Mouse (Mus musculus): Measurements from ENCODE around the gene Ctnnb1. TPM values are rescaled to one million over a fixed set of nuclear protein-coding genes. Genes with fewer than 3 reads are reported as not detected.

Gene Ctnnb1
- polyA plus RNA-seq (2012; rRNA removed): 222 and 255 TPM in 2 replicates

DNA sequence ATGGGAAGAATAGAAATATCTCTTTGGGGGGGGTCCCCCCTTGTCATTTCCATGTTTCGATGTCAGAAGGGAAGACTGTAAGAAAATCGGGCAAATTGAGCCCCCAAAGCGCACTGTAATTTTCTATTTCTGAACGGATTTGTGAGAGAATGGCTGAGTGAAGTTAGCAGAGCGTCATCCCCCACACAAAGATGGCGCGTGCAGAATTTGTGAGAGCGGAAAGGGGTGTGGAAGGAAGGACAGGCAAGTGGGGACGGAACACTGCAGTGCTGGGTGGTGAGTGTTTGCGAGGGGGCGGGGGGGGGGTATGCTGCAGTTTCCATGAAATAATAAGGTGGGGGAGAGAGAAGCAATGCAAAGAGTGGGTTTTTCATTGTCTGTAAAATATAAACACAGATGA lies at the start of gene Ctnnb1:
TSS of gene Ctnnb1 (plus strand) at position 136 of the 400 bp plus-strand sequence.
- H3K27ac ChIP-seq (ENCODE audit: insufficient read depth, low read length): no peak within 1 kb of the TSS

DNA sequence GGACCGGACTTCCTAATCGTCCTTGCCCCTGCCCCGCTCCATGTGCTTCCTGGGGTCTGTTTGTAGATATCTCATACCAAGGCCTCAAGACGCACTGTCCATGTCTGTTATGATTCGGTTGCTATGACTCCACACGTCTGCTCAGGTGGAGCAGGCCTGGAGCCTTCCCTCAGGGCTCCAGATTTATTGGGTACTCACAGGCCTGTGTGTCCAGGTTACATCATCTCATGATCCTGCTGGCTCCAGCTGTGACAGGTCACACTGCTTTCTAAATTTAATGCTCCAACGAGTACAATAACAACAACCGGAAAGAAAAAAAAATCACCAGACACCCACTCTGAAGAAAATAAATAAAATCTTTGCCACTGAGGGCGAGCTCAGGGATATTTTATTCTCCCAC lies 48.7 kb upstream of the Ctnnb1 start:
- Histone ChIP-seq H3K27me3 (ENCODE audit: control insufficient read depth, insufficient read depth, low read length) (no peaks in the 10 kb centered on the region), H3K27ac (ENCODE audit: insufficient read depth, low read length) (no peak overlapping the region), H3K4me3 (replicated peaks; ENCODE audit: insufficient read depth, low read depth, low read length) (no peak overlapping the region), H3K4me1 (ENCODE audit: control insufficient read depth, insufficient read depth, low read length) (peaks cover 5% of the 10 kb centered on the region; the same call in 1 of the 2 replicates)
- WGBS: 92% methylated on average over 9 of the region's 9 CpGs
- DNase-seq: no peak
- TF ChIP-seq CTCF (IDR thresholded peaks at IDR 0.05; ENCODE audit: borderline replicate concordance, insufficient read depth, low read depth, low read length): no peak
- TF ChIP-seq POLR2A (IDR thresholded peaks at IDR 0.05; ENCODE audit: borderline replicate concordance, insufficient read depth, low read length): no peak

More for the DNA sequence above, at the start of gene Ctnnb1:
- Histone ChIP-seq H3K4me3 (replicated peaks; ENCODE audit: insufficient read depth, low read depth, low read length) (no peak within 1 kb of the TSS), H3K27me3 (ENCODE audit: control insufficient read depth, insufficient read depth, low read length) (no peaks in the 10 kb centered on the region; the same call in 1 of the 2 replicates), H3K4me1 (ENCODE audit: control insufficient read depth, insufficient read depth, low read length) (no peaks in the 10 kb centered on the region)
- TF ChIP-seq POLR2A (IDR thresholded peaks at IDR 0.05; ENCODE audit: borderline replicate concordance, insufficient read depth, low read length) (no peak), CTCF (IDR thresholded peaks at IDR 0.05; ENCODE audit: borderline replicate concordance, insufficient read depth, low read depth, low read length) (no peak)
- 76% methylated on average over 11 of the region's 11 CpGs for WGBS
- no peak for DNase-seq

DNA sequence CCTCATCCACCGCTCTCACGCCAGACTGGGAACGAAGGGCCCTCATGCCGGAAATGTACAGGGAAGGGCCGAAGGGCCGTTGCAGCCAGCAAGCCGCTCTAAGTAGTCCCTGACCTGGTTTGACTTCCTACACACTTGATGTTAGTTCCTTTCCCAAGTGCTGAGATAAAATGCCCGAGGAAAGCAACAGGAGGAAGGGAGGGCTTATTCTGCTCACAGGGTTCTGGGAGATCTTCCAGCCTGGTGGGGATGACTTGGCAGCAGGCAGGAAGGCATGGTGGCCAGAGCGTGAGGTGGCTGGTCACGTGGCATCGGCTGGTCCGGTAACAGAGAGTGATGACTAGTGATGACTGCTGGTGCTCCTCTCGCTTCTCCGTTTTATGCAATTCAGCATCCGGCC lies 47.9 kb upstream of the Ctnnb1 start:
- H3K4me1 ChIP-seq (ENCODE audit: control insufficient read depth, insufficient read depth, low read length): peaks cover 5% of the 10 kb centered on the region; the same call in 1 of the 2 replicates
- H3K4me3 ChIP-seq (replicated peaks; ENCODE audit: insufficient read depth, low read depth, low read length): no peak overlapping the region
- H3K27me3 ChIP-seq (ENCODE audit: control insufficient read depth, insufficient read depth, low read length): no peaks in the 10 kb centered on the region
- peak; percentile 44 to 69 for DNase-seq
- no peak overlapping the region for H3K27ac ChIP-seq (ENCODE audit: insufficient read depth, low read length)
- TF ChIP-seq CTCF (IDR thresholded peaks at IDR 0.05; ENCODE audit: borderline replicate concordance, insufficient read depth, low read depth, low read length): no peak
- TF ChIP-seq POLR2A (IDR thresholded peaks at IDR 0.05; ENCODE audit: borderline replicate concordance, insufficient read depth, low read length): no peak
- WGBS: 41% methylated on average over 15 of the region's 15 CpGs

DNA sequence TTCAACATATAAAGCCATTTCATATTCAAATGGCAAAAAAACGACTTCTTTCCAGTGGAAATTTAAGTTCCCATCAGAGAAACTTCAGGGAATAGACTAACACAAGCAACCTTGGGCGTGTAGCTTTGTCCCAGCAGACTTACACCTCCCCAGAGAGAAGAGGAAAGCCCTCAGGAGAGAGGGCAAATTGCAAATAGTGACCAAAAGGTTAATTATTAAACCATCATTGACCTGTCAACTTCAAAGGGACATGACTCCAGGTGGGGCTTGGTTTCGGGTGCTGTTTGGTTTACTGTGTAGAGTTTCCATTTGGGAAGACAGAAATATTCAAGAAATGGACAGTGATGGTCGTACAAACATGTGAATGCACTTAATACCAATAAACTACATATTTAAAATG lies 47.2 kb upstream of the Ctnnb1 start:
- Histone ChIP-seq H3K4me3 (replicated peaks; ENCODE audit: insufficient read depth, low read depth, low read length) (no peak overlapping the region), H3K4me1 (ENCODE audit: control insufficient read depth, insufficient read depth, low read length) (peaks cover 5% of the 10 kb centered on the region; the same call in 1 of the 2 replicates), H3K27me3 (ENCODE audit: control insufficient read depth, insufficient read depth, low read length) (no peaks in the 10 kb centered on the region), H3K27ac (ENCODE audit: insufficient read depth, low read length) (no peak overlapping the region)
- no peak for DNase-seq
- TF ChIP-seq CTCF (IDR thresholded peaks at IDR 0.05; ENCODE audit: borderline replicate concordance, insufficient read depth, low read depth, low read length): no peak
- no peak for TF ChIP-seq POLR2A (IDR thresholded peaks at IDR 0.05; ENCODE audit: borderline replicate concordance, insufficient read depth, low read length)
- WGBS: 91% methylated on average over 4 of the region's 4 CpGs

DNA sequence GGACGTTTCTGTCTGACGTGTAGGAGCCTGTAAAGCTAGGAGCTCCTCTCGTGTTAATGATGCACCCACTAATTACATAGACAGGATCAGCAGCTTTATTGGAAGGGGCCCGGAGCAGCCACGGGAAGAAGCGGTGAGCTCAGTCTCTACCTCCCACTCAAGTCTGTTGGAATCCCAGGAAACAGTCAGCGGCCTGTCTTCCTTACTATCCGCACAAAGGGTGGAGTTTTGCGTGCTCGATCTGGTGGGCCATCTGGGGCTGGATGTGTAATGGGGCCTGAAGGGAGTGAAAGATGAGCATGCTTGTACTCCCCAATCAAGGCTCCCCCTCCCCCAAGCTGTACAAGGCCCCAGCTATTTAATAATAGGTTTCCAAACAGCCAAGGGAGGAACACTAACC lies 44.3 kb upstream of the Ctnnb1 start:
- Histone ChIP-seq H3K4me3 (replicated peaks; ENCODE audit: insufficient read depth, low read depth, low read length) (no peak overlapping the region), H3K27ac (ENCODE audit: insufficient read depth, low read length) (no peak overlapping the region), H3K4me1 (ENCODE audit: control insufficient read depth, insufficient read depth, low read length) (peaks cover 5% of the 10 kb centered on the region; the same call in 1 of the 2 replicates), H3K27me3 (ENCODE audit: control insufficient read depth, insufficient read depth, low read length) (no peaks in the 10 kb centered on the region)
- WGBS: 76% methylated on average over 10 of the region's 10 CpGs
- TF ChIP-seq POLR2A (IDR thresholded peaks at IDR 0.05; ENCODE audit: borderline replicate concordance, insufficient read depth, low read length) (no peak), CTCF (IDR thresholded peaks at IDR 0.05; ENCODE audit: borderline replicate concordance, insufficient read depth, low read depth, low read length) (no peak)
- DNase-seq: no peak

DNA sequence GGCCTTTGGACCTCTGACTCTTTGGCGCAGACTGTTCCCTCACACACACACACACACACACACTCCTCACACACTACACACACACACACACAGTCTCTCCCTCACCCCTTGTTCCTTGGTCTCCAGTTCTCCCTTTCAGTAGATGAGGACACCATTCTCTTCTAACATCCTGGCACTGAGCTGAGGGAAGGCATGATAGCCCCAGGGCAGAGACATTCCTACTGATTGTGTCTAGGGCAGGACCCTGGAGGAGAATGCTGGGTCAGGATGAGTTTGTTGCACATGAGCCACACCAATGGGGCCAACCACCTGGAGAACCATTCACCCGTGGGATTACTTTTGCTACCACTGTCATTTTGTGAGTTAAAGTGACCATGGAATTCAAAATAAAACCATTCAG lies 41.4 kb upstream of the Ctnnb1 start:
- Histone ChIP-seq H3K4me1 (ENCODE audit: control insufficient read depth, insufficient read depth, low read length) (no peaks in the 10 kb centered on the region), H3K4me3 (replicated peaks; ENCODE audit: insufficient read depth, low read depth, low read length) (no peak overlapping the region), H3K27me3 (ENCODE audit: control insufficient read depth, insufficient read depth, low read length) (no peaks in the 10 kb centered on the region), H3K27ac (ENCODE audit: insufficient read depth, low read length) (no peak overlapping the region)
- DNase-seq: no peak
- no peak for TF ChIP-seq POLR2A (IDR thresholded peaks at IDR 0.05; ENCODE audit: borderline replicate concordance, insufficient read depth, low read length)
- WGBS: 91% methylated on average over 2 of the region's 2 CpGs

DNA sequence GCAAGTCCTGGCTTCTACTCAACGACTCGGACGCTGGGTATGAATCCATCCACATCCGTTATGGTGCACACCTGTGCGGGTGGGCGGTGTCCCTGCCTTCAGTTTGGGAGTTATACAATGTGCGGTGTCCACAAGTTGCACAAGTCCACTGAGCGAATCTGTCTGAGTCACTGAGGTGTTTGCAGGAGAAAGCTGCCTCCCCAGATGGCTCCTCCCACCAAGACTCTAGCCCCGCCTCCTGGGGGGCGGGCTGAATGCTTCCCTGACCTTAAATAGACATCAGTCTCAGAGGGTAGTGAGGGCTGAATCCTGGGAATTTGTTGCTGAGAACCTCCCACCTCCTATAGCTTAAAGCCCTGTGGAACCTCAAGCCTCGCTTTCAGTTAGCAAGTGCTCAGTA lies 35.6 kb upstream of the Ctnnb1 start:
- Histone ChIP-seq H3K4me1 (ENCODE audit: control insufficient read depth, insufficient read depth, low read length) (no peaks in the 10 kb centered on the region; the same call in 1 of the 2 replicates), H3K4me3 (replicated peaks; ENCODE audit: insufficient read depth, low read depth, low read length) (no peak overlapping the region), H3K27ac (ENCODE audit: insufficient read depth, low read length) (no peak overlapping the region), H3K27me3 (ENCODE audit: control insufficient read depth, insufficient read depth, low read length) (no peaks in the 10 kb centered on the region; the same call in 1 of the 2 replicates)
- 94% methylated on average over 11 of the region's 11 CpGs for WGBS
- TF ChIP-seq CTCF (IDR thresholded peaks at IDR 0.05; ENCODE audit: borderline replicate concordance, insufficient read depth, low read depth, low read length): no peak
- no peak for TF ChIP-seq POLR2A (IDR thresholded peaks at IDR 0.05; ENCODE audit: borderline replicate concordance, insufficient read depth, low read length)
- DNase-seq: no peak

DNA sequence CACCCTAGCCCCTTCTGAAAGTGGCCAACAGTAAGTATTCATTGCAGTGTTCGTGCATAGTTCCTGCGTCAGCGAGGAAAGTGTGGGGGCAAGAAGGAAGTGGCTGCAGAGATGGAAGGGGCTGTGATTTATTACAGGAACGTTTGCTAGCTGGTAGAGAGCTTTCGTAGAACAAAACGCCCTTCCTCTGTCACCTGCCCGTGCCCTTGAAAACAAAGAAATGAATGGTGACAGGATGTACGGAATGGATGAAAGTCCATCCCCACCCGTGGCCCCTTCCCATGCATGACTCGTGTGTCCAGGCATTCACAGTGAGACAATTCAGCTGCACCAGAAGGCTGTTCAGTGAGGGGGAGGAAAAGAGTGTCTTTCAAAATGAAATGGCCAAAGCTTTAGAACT lies 35.0 kb upstream of the Ctnnb1 start:
- TF ChIP-seq POLR2A (IDR thresholded peaks at IDR 0.05; ENCODE audit: borderline replicate concordance, insufficient read depth, low read length): no peak
- no peak for TF ChIP-seq CTCF (IDR thresholded peaks at IDR 0.05; ENCODE audit: borderline replicate concordance, insufficient read depth, low read depth, low read length)
- Histone ChIP-seq H3K4me3 (replicated peaks; ENCODE audit: insufficient read depth, low read depth, low read length) (no peak overlapping the region), H3K27ac (ENCODE audit: insufficient read depth, low read length) (no peak overlapping the region), H3K27me3 (ENCODE audit: control insufficient read depth, insufficient read depth, low read length) (no peaks in the 10 kb centered on the region; the same call in 1 of the 2 replicates), H3K4me1 (ENCODE audit: control insufficient read depth, insufficient read depth, low read length) (no peaks in the 10 kb centered on the region; the same call in 1 of the 2 replicates)
- 80% methylated on average over 10 of the region's 10 CpGs for WGBS
- DNase-seq: no peak
